Mouse (Mus musculus) gastrocnemius, postnatal 36 days (tissue): Measurements from ENCODE around the gene Zmynd19. TPM values are rescaled to one million over a fixed set of nuclear protein-coding genes. Genes with fewer than 3 reads are reported as not detected.

Source experiments
- microRNA-seq, 2 experiments: library from miRNA; unstranded; fragments of <30 nt; microRNA quantifications; one replicate each; pipeline ENCODE4 v1.2.0; 2021
- total RNA-seq, 2 experiments: library from RNA; stranded (reverse); gene quantifications; 2 replicates each; pipeline ENCODE4 v1.2.3; 2021

The Zmynd19 gene
- total RNA-seq, 2 experiments from 2014 or later = 19.4 to 19.5 TPM

Small RNAs within 50 kb of the gene (microRNA-seq; reads per million reads assigned to microRNA genes)
- gene Gm22875 = 0 reads per million in 2 experiments

Other genes with a start within 250 kb of the Zmynd19 start
- under 1 TPM; 0.03 to 0.07 TPM for gene Cacna1b, start 186.6 kb upstream of the Zmynd19 start, total RNA-seq
- 10 to 100 TPM; 22.4 to 28.8 TPM for gene Ehmt1, start 30.2 kb upstream of the Zmynd19 start, total RNA-seq
- 1 to 10 TPM; 2.2 to 2.4 TPM for gene Arrdc1, start 14.5 kb upstream of the Zmynd19 start, total RNA-seq
- gene Dph7, start 12.6 kb downstream of the Zmynd19 start, total RNA-seq = 1 to 10 TPM; 3.1 to 3.5 TPM
- gene Mrpl41, start 25.3 kb downstream of the Zmynd19 start, total RNA-seq = 10 to 100 TPM; 35.7 to 38.7 TPM
- gene Pnpla7, start 26.2 kb downstream of the Zmynd19 start, total RNA-seq = 10 to 100 TPM; 33.2 to 43.0 TPM
- 10 to 100 TPM in 1 of 2 experiments, 1 to 10 TPM in 1; 7.9 to 10.7 TPM for gene Nsmf, start 104.6 kb downstream of the Zmynd19 start, total RNA-seq
- under 1 TPM in 1 of 2 experiments, not detected in 1; 0.23 TPM for gene Entpd8, start 130.5 kb downstream of the Zmynd19 start, total RNA-seq
- gene Noxa1, start 145.4 kb downstream of the Zmynd19 start, total RNA-seq = not detected
- 1 to 10 TPM; 5.9 to 6.7 TPM for gene Nrarp, start 231.0 kb downstream of the Zmynd19 start, total RNA-seq
- gene Tor4a, start 247.1 kb downstream of the Zmynd19 start, total RNA-seq = 1 to 10 TPM in 1 of 2 experiments, under 1 TPM in 1; 0.54 to 1.2 TPM